Mouse (Mus musculus) intestine, embryonic 14.5 days (tissue): ENCODE data around the gene Slc25a54. TPM values are rescaled to one million over a fixed set of nuclear protein-coding genes. Genes with fewer than 3 reads are reported as not detected.

Experiments used
- microRNA-seq: library from miRNA; unstranded; fragments of <30 nt; microRNA quantifications from one replicate; pipeline ENCODE4, GENCODE M21; 2016
- polyA plus RNA-seq: library from polyadenylated mRNA; unstranded; fragments of >200 nt; fragmentation: Nextera tagmentation; extraction: Ambion mirVana; gene quantifications from 2 replicates; pipeline ENCODE4 v1.2.1, GENCODE M21; 2014

Slc25a54 gene
- polyA plus RNA-seq, 1 experiment from 2014 or later, result not detected

Small RNAs within 50 kb of the gene (microRNA-seq; reads per million reads assigned to microRNA genes)
- gene Gm44384, result not detected

Other genes starting within 250 kb of the Slc25a54 start
- gene Stxbp3, start 239.9 kb upstream of the Slc25a54 start, polyA plus RNA-seq, result 38.7 and 41.5 TPM in 2 replicates
- gene Fndc7, start 190.5 kb upstream of the Slc25a54 start, polyA plus RNA-seq, result 0.09 and 0.19 TPM in 2 replicates
- 57.0 and 66.0 TPM in 2 replicates for gene Prpf38b, start 168.7 kb upstream of the Slc25a54 start, polyA plus RNA-seq
- gene Henmt1, start 140.6 kb upstream of the Slc25a54 start, polyA plus RNA-seq, result 0.40 and 0.70 TPM in 2 replicates
- not detected in 2 replicates for gene Gm9857, start 140.0 kb upstream of the Slc25a54 start, polyA plus RNA-seq
- 10.3 and 11.8 TPM in 2 replicates for gene Fam102b, start 52.9 kb upstream of the Slc25a54 start, polyA plus RNA-seq
- gene Slc25a24, start 42.7 kb downstream of the Slc25a54 start, polyA plus RNA-seq, result 39.8 and 47.7 TPM in 2 replicates